Comparison of ENCODE assay signal across 8 mouse cellular contexts in genomic region chr11:55461019-55461645, GRCm38 (mm10). TPM values are rescaled to one million over a fixed set of nuclear protein-coding genes. Genes with fewer than 3 reads are reported as not detected.
DNase-seq lines count a peak whose midpoint lies in the region; ATAC-seq lines count a peak whose summit lies in the region.

Gene Atox1, minus strand, starts transcription at chr11:55461239.

- peak; percentile 98 for DNase-seq in adrenal gland, adult (ENCODE audit: inconsistent age in 2 of 2, low spot score in 1 of 2)
- DNase-seq in embryo, embryonic 10.5 days (ENCODE audit: low spot score), result peak; percentile 99
- DNase-seq in gastrocnemius, postnatal 14 days, result peak; percentile 94
- peak; percentile 92 to 96 for DNase-seq in left cerebral cortex, postnatal 10 days (ENCODE audit: extremely low spot score in 1 of 2, low spot score in 2 of 2)
- DNase-seq in right cerebral cortex, postnatal 25 days, result peak; percentile 93
- peak; percentile 93 for DNase-seq in urinary bladder, postnatal 4 days (ENCODE audit: low spot score in 2 of 2)

- peak; percentile 96 for ATAC-seq in inflammation-experienced regulatory T-cells, adult 6 months
- ATAC-seq in megakaryocyte-erythroid progenitor cell, adult 5-6 weeks (replicated peaks; ENCODE audit: low FRiP score, low TSS enrichment, poor library complexity, severe bottlenecking), result peak; percentile 98

- intact Hi-C loops in gastrocnemius, postnatal 14 days (cut with DNase I; ENCODE audit: low total_unique reads), result no loop called here
- intact Hi-C loops in left cerebral cortex, postnatal 10 days (cut with DNase I), result no loop called here

RNA-seq across cellular contexts. Expression of gene Atox1, which starts in this region (rescaled TPM):
- 10 to 100 TPM; 58.7 to 65.7 TPM for total RNA-seq in gastrocnemius, postnatal 14 days (2021)
- 100 to 1,000 TPM; 193 to 267 (median 197) TPM for polyA plus RNA-seq in inflammation-experienced regulatory T-cells, adult 6 months (2017; shearing (Covaris generic))
- 100 to 1,000 TPM; 145 TPM for total RNA-seq in left cerebral cortex, postnatal 10 days (2021)
- 212 and 229 TPM in 2 replicates for total RNA-seq in megakaryocyte-erythroid progenitor cell, adult 5-6 weeks (2014; fragmentation: Nextera tagmentation)
- total RNA-seq in megakaryocyte-erythroid progenitor cell, adult 5-6 weeks (2017), result 42.7 and 68.1 TPM in 2 replicates

Comparison
In these comparisons a context has a peak if more than half of its experiments do, and no peak if none do; other contexts are left out.
1. Peak in every context shown above with its lines: DNase-seq and ATAC-seq.